Mouse (Mus musculus) spleen, adult 2 months (tissue): Measurements from ENCODE around the gene Nbea.

Experiments
- CTCF ChIP-seq: fragments of 200-500 bp; IDR thresholded peaks from 2 replicates; pipeline ENCODE4 v1.5.1; 2011; ENCODE audit warnings: mild to moderate bottlenecking, inconsistent platforms; ENCODE audit not compliant: insufficient read depth, insufficient read length, insufficient replicate concordance; ENCODE audit errors: extremely low read depth
- POLR2A ChIP-seq: fragments of 200-500 bp; IDR thresholded peaks from 2 replicates; pipeline ENCODE4 v1.6.1; 2011; ENCODE audit warnings: low read depth, low read length, inconsistent platforms

- no peak for TF ChIP-seq POLR2A
- no peak for TF ChIP-seq CTCF
These were observed 346.3 kb downstream of the Nbea start for GRCm38 (mm10) chr3:55837188-55837587.
